Mouse (Mus musculus) cerebellum, adult 9-10 months (tissue): ENCODE measurements around the gene Atp11a.
A peak's percentile ranks its signal among the peaks of the same experiment; 100 is the strongest.

Source experiments
- DNase-seq: peaks from one replicate; pipeline ENCODE4 v3.0.0; 2022

Atp11a gene

DNA sequence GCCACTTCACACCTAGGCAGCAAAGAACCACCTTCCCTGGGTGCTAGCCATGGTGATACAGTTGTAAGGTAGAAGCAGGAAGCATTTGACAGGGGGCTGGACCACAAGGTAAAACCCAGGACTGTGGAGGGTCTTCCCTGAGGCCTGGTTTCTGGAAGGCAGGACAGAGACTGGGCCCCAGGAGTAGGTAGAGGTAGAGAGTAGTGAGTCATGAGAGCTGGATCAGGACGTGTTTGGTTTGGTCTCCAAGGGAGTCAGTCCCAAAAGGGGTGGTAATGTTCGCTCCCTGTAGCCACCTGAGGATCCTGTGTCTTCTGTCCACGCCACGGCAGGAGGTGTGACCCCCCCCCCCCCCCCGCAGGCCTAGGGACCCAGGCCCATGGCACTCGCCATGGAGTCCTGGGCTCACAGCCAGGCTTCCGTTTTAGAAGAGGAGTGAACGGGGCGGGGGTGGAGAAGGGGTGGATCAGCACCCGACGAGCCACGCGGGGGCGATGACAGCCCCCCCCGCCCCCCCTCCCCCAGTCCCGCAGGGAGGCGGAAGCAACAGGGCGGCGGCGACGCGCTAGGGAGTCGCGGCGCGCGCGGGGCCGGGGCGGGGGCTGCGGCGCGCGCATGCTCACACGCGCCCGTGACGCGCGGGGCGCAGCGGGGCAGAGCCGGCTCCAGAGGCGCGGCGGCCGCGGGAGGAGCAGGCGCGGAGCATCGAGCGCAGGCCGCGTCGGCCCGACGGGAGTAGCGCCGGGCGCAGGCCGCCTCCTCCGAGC lies at the start of gene Atp11a:
Gene Atp11a, plus strand, starts transcription at position 624 of the 767 bp plus-strand sequence.
- DNase-seq: peak; percentile 58

DNA sequence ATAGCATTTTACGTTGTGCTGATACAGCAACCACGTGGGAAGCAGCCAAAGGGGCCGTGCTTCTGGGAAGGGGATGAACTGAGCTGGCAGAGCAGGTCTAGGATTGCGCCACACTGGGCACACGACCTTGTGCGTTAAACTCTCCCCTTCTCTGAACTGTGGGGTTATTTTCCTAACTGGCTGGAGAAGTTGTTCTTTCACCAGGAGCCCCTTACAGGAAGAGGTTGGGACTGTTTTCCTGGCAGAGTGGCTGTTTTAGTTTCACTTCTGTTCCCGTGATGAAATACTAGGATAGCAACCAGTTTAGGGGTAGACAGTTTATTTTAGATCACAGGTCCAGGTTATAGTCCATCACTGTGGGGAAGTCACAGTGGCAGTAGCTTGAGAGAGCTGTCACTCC lies 45.2 kb upstream of the Atp11a start:
- DNase-seq: no peak

DNA sequence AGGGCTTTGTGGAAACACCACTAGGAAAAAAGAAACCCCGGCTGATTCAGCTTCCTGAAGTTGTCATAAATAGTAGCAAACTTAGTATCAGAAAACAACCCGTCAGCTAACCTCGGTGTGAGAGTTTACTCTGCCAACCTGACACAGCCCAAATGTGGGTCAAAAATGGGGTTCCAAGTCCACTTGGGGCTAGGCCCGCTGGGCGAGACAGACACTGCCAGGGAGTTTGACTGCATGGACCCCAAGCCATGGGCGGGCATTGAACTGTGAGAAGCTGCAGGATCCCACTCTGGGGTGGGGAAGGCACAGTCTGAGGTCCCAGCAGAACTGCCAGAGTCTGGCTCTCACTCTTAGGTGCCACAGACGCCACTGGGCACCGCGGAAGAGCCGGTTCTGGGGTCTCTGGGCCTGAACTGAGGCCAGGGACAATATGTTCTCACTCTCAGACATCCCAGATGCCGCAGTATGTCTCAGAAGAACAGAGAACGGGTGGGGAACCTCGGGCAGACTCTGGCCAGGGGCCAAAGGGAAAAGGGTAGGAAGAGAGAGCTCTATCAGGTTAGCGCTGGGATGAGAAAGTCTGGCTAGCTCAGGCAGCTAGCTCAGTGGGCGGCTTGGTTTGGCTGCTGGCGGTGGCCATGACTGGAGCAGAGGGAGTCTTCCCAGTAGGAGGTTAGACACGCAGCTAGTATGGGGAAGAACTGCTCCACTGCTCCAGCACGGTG lies 40.8 kb upstream of the Atp11a start:
- DNase-seq: no peak

DNA sequence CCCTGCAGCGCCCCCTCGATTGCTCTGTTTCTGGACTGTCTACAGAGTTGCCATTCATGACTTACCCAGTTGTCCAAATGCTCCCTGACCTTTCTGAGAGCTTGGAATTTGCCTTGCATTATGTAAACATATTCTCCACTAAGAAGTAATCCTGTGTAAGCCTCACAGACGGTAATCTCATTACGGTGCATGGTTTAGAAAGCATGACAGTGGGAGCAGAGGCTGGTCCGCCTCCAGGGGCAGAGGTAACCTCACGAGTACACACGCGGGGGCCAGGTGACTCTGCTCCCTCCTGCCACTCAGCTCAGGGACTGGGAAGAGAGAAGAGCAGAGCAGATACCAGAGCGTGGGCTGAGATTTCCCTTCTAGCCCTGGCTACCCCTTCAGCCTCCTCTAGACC lies 37.7 kb upstream of the Atp11a start:
- no peak for DNase-seq

DNA sequence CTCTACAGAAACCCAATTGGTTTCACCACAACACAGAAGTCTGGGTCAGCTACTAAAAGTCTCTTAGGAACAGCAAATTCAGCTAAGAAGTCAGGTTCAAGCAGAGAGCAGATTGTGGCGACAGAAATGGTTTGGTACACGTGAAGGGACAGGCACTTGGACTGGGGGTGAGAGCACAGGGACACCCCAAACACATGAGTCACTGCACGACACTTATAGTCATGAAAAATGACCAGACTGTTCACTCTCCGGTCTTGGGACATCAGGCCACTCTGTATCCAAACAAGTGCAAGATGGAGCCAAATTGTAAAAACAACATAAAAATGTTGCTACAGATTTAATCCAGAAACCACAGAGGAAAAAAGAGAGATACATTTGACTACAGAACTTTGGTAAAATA lies 28.2 kb upstream of the Atp11a start:
- no peak for DNase-seq

DNA sequence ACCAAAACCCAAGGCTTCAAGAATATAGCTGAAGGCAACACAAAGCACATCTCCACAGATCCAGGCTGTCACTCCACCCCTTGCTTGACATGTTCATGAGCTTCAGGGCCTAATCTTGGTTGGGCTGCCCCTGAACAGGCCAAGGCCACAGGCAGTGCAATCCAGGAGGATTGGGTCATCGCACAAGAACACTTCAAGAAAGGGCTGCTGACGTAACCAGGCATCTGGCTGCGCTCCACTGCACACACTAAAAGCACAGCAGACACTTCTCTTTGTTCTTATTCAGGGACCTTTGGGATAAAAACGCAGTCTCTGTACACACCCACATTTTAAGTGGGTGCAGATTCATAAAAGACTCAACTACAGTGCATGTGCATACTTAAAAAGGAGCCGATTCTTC lies 26.0 kb upstream of the Atp11a start:
- DNase-seq: no peak

DNA sequence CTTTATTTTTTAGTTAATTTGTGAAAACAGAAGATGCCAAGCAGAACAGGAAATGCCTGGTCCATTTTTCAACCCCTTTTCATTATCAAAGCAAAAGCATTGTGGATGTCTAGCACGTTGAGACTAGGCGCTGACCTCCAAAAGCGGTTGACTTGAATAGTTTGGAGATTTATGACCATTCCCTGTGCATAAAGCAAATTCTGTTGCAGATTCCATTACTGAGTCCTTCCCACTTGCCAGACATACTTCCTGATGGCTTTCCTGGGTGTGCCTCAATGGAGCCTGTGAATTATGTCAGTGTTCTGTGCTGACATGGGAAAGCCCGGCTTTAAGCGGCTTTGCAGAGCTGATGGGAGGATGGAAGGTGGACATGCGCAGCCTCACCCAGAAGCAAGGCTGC lies 24.4 kb upstream of the Atp11a start:
- no peak for DNase-seq

DNA sequence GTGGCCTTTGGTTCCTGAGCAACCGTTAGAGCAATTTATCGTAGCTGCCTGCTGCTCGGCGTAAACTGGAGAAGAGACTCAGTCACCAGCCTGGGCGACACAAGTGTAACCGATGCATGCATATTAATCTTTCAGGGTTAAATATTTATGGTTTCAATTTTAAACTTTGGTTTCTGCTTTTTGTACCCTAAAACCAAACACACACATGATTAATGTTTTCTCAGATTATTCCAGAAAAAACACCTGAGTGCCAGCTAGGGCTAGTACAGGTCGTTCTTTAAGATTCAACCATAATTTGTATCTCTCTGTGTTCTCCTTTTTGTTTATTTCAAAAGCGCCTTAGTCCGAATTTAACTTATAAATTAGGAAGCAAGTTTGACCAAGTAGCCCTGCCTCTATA lies 17.7 kb upstream of the Atp11a start:
- no peak for DNase-seq

DNA sequence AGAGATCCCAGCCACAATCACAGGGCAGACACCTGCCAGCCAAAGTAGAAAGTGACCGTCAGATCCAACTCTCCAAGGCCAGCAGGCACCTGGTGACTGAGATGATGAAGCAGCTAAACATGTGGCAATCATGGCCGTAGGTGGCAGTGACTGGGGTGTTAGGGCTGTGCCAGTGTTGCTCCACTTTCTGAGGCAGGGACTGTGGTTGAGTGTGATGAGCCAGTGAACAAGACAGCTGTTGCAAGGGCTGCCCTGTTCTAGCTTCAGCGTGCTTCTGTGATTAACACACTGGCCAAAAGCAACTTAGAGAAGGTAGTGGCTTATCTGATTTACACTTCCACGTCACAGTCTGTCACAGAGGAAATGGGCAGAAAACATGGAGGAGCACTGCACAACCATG lies 13.4 kb upstream of the Atp11a start:
- DNase-seq: no peak

DNA sequence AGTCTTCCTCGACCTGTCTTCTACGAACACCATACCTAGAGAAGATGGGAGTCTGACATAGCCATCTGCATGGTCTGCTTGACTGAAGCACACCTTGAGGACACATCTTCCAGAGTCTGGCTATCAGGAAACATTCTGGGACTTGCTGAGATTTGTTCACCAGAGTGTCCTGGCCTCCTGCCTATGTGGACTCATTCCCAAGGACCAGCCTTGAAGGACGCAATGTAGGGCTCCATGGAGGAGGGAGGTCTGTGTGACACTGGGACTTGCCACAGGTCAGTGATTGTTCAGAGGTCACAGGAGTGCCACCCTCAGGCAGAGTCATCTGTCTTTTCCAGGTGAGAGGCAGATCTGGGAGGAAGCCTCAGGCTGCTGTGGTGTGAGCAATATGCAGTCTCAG lies 8.6 kb upstream of the Atp11a start:
- no peak for DNase-seq

DNA sequence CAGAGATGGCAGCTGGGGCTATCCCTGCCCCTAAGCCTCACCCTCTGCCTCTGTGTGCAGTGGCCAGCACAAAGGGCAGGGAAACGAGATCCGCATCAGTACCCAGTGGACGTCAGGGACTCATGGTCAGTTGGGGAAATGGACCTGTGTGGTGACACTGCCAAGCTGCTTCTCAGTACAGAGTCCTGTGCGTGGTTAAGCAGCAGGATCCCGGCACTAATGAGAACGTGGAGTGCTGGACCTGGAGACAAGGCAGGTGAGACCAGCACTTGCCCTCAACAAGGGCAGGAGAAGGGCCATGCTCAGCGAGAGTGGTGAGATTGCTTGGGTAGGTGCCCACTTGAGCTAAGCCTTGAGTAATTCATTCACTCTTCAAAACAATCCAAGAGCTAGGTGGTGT lies 7.7 kb upstream of the Atp11a start:
- DNase-seq: no peak

DNA sequence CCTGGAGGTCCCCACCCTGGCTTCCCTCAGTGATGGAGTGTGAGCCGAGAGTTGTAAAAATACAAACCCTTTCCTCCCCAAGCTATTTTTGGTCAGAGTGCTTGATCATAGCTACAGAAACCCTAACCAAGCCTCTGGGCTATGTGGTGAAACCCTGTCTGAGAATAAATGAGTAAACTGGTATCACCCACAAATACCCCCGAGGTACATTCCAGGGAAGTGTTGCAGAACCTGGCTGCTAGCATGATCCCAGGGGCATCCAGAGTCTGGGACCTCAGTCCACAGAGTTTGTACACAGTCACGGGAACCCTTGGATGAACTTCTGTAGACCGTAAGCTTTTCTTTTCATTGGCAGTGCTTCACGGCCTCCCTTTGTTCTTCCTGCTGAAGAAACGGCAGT lies 3.8 kb upstream of the Atp11a start:
- DNase-seq: peak; percentile 3

DNA sequence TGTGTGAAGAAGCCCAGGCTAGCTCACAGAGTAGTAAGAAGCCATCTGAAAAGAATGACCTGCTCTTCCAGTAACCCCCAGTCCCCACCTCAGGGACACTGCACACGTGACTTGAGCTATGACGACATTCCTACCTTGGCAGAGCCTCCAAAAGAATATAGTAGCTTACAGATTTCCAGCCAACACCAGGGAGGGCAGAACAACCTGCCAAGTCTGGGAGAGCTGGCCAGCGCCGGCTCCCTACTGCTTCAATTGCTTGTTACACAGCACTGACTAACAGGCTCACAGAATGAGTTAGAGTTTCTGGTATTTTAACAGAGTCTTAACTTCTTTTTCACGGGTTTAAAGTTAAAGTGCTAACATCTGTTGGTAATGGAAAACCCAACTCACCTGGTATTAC lies 2.7 kb upstream of the Atp11a start:
- peak; percentile 20 for DNase-seq

DNA sequence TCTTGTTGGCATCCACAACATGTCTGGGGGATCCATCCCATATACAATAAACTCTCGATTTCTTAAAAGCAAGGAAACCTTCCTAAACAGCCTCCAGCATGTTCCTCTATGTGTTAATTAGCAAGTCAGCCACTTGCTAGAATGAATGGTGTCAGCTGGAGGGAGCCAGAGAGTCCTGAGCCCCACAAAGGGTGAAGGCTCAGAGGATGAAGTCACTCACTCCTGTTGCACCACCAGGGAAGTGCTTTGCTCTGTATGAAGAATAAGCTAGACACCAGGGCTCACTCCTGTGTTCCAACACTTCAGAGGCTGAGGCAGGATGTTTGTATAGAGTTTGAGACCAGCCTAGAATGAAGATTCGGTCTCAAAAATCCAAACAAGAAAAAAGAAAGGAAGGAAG lies 1.5 kb upstream of the Atp11a start:
- DNase-seq: peak; percentile 34

DNA sequence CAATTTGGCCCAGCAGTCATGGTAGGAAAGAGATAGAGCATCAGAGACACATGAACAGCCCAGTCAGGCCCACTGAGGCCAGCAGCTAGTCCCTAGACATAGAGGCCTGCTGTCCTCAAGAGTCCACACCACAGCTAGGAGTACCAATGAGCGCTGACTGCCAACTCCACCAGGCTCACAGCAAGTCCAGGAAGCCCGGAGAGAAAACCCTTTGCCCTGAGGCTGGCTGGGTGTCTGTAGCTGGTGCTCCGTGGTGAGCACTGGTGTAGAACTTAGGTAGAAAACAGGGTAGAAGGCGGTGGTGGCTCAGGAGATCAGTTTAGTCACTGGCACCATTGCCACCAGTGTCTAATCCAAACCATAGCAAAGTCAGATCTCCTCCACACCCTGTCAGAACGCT lies 988 bp upstream of the Atp11a start:
- peak; percentile 43 for DNase-seq

DNA sequence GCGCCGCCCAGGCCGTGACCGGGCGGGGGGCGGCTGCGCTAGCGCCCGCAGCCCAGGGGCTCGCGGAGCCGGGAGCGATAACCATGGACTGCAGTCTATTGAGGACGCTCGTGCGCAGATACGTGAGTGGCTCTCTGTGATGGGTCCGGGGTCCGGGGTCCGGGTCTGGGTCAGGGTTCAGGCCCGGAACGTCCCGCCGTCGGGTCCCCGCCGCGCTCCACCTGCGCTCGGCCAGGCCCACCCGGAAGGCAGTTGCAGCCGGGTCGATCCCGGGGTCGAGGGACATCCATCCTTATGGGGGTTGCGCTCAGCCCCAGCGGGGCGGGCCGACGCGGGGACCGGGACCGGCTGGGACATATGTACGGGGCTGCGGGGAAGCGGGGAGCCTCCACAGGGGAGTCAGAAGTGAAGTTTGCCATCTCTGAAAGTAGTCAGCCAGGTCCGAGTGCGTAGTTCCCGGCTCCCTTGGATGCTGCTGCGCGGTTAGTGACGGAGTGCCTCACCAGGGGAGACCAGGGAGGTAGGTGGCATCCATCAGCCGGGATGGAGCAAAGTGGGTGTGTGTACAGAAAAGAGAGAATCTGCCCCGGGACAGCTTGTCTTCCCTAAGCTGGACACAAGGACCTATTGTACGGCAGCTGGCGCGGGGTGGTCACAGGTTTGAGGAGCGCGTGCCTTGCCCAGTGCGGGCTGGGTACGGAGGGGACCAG lies 572 bp downstream of the Atp11a start:
- peak; percentile 60 for DNase-seq

DNA sequence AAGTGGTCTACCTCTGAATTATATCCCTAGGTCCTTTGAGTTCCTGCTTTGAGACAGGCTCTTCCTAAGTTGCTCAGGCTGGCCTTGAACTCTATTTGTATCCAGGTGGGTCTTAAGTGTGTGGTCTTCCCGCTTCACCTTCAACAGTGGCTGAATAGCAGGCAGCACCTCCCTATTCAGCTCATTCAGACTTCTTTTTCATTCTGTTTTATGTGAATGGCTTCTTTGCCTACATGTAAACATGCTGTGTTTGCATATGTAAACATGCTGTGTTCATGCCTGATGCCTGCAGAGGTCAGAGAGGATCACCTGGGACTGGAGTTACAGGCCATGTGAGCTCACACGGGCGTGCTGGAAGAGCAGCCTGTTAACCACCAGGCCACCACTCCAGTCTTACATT lies 3.1 kb downstream of the Atp11a start:
- DNase-seq: peak; percentile 4

DNA sequence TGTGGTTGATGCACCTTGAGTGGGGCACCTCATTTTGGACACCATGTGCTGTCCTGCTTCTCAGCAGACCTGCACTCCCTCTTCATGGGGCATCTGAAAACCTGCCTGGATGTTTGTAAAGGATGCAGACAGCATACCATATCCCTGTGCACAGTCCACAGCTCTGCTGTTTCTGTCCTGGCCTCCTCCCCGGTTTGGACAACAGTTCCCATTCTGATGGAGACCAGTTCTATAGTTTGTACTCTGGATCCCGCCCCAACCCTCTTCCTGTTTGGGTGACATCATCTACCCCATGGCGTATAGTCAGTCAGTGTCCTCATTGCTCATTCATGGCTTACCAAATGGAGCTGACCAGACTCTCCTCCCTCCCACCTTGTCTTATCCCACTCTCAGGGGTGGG lies 5.1 kb downstream of the Atp11a start:
- DNase-seq: peak; percentile 16

DNA sequence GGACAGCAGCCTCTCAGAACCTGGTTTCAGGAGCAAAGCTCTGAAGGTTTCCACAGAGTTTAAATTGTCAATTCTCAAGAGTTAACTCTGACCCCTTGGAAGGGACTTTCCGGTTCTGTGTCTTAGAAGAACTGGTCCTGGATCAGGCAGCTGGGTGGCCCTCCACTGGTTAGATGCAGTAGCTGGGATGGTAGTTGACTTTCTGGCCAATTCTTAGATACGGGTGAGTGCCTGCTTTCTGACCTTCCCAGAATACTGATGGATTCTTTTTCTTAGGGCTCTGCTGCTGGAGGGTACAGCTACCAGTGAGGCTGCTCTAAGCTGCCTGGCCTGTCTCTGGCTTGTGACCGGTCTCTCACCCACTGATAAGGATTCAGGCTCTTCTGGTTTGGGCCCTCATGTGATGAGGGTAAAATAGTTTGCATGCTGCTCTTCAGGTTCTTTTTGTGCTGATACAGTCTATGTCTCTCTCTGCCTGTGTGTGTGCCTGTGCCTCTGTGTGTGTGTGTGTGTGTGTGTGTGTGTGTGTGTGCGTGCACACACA lies 6.8 kb downstream of the Atp11a start:
- DNase-seq: no peak

DNA sequence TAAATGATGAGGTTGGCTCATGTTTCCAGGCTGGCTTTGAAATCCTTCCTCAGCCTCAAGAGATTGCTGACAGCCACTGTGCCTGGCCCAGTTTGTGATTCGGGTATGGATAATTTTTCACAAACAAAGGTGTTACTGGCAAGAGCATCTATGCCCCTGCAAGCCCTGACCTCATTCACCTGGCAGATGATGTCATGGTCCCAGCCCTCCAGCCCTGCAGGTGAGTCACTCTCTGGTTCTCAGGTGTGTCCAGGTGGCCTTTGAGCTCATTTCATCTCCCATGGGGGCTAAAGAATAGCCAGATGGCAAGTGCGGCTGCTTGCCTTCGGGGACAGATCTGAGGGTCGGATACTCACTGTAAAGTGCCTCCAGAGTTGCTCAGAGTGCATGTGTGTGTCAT lies 8.2 kb downstream of the Atp11a start:
- peak; percentile 32 for DNase-seq

DNA sequence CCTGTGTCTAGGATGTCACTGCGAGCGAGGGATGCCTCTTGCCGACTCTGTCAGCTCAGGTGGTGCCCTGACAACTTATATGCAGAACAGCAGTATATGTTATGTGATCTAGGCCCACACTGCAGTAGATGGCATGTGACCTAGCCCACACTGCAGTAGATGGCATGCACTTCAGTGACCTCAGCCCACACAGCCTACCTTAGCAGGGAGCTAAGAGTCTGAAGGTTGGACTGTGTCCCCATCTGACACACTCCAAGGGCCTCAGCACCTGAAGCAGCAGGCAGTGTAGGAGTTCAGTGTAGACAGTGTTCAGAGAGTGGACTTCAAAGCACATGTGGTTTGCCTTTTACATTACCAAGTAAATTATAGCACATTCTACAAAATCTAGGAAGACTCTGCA lies 10.4 kb downstream of the Atp11a start:
- no peak for DNase-seq

DNA sequence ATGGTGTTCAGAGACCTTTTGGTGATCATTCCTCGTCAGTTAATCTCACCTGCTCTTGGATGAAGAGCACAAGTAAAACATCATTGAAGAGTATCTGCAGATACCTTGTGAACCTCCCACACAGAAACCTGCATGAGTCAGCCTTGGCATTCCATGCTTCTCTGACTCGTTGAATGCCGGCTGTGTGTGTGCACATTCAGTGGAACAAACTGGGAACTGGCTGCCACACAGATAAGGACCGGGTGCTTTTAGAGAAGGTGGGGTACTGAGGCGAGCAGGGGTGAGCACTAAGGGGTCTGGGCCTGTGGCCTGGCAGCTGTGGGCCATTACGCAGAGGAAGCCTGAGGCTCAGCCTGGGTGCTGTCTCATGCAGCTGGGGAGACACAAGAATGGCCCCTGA lies 11.9 kb downstream of the Atp11a start:
- no peak for DNase-seq

DNA sequence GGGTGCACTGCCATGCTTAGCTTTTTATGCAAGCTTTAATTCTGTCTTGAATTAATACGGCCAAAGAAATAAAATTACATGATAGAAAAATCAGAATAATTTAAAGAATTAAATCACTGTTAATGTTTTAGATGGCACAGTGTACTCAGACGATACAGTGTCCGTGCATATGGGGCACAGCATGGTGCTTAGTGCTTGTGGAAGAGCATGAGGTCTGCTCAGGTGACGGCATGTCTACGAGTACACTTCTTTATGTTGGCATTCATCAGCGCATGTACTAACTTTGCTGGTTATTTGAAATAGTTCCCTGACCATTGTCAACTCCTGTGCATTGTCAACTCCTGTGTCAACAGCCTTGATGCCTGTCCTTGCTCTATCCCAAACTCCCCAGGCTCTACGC lies 12.5 kb downstream of the Atp11a start:
- peak; percentile 55 for DNase-seq

DNA sequence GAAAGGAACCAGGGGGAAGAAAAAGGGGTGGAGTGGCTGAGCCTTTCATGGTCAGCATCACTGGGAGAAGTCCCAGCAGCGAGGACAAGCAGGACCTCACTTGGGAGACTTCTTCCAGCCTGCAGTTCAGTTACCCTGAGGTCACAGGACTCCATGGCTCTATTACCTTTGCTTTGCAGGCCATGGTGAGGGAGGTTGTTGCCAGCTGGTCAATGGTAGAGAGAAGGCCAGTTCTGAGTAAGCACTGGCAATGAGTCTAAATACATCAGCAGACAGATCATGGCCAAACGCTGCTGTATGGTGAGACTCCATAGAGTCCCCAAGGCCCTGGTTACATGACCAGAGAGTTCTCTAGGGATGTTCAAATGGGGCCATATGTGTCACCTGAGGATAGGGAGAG lies 15.5 kb downstream of the Atp11a start:
- DNase-seq: no peak
